Mouse (Mus musculus): ENCODE results near the gene Camta1.

- TF ChIP-seq GATA1 (IDR thresholded peaks at IDR 0.05; ENCODE audit: borderline replicate concordance, low read length) (no peak), FLI1 (IDR thresholded peaks at IDR 0.05; ENCODE audit: low read length) (no peak)
These were observed 423.1 kb downstream of the Camta1 start for GRCm38 (mm10) chr4:151438561-151438960.
